Mouse (Mus musculus) intestine, postnatal 0 days (tissue): Measurements from ENCODE around the gene Nedd9. TPM values are rescaled to one million over a fixed set of nuclear protein-coding genes. Genes with fewer than 3 reads are reported as not detected.

Experiments used
- ATAC-seq: fragments of 200-750 bp; cut with Nextera tagmentation; 2 replicates; pipeline ENCODE4 v1.8.0; 2017; ENCODE audit warnings: mild to moderate bottlenecking, moderate TSS enrichment, moderate library complexity
- H3K27ac ChIP-seq: fragments of 300-500 bp; sonication (generic); 2 replicates; pipeline ENCODE4 v1.5.1; 2014; ENCODE audit warnings: mild to moderate bottlenecking, low read depth, low read length, moderate library complexity
- H3K27me3 ChIP-seq: fragments of 300-500 bp; sonication (generic); replicated peaks from 2 replicates; pipeline ENCODE4 v1.6.1; 2014; ENCODE audit warnings: low read length, mixed read lengths; ENCODE audit not compliant: control insufficient read depth, insufficient read depth
- H3K36me3 ChIP-seq: fragments of 300-500 bp; sonication (generic); 2 replicates; pipeline ENCODE4 v1.6.1; 2014; ENCODE audit warnings: mild to moderate bottlenecking, moderate library complexity; ENCODE audit not compliant: control insufficient read depth, insufficient read depth
- H3K4me1 ChIP-seq: fragments of 300-500 bp; sonication (generic); replicated peaks from 2 replicates; pipeline ENCODE4 v1.6.1; 2014; ENCODE audit warnings: antibody characterized with exemption, low read length, mixed read lengths; ENCODE audit not compliant: control insufficient read depth, insufficient read depth
- H3K4me2 ChIP-seq: fragments of 300-500 bp; sonication (generic); replicated peaks from 2 replicates; pipeline ENCODE4 v1.6.1; 2014; ENCODE audit warnings: low read depth, mild to moderate bottlenecking, moderate library complexity
- H3K4me3 ChIP-seq: fragments of 300-500 bp; sonication (generic); 2 replicates; pipeline ENCODE4 v1.5.1; 2014; ENCODE audit warnings: low read depth, low read length
- H3K9ac ChIP-seq: fragments of 300-500 bp; sonication (generic); 2 replicates; pipeline ENCODE4 v1.6.1; 2014; ENCODE audit warnings: mild to moderate bottlenecking, low read depth, low read length
- H3K9me3 ChIP-seq: fragments of 300-500 bp; sonication (generic); 2 replicates; pipeline ENCODE4 v1.6.1; 2016; ENCODE audit warnings: mixed run types; ENCODE audit not compliant: control insufficient read depth
- CTCF ChIP-seq: sonication (generic); IDR thresholded peaks from 2 replicates; pipeline ENCODE4 v1.5.1; 2016; ENCODE audit warnings: low read depth, mild to moderate bottlenecking, control low read depth, antibody characterized with exemption, moderate library complexity
- WGBS: fragments of 180-500 bp; shearing (Covaris S2); extraction: QIAGEN DNeasy Blood & Tissue Kit; methylation state at CpG from one replicate; pipeline ENCODE4 v1.1.7; 2014; 5-methylcytosine and 5-hydroxymethylcytosine counted together
- polyA plus RNA-seq: library from polyadenylated mRNA; unstranded; fragments of >200 nt; fragmentation: Nextera tagmentation; extraction: Ambion mirVana; gene quantifications from 2 replicates; pipeline ENCODE4 v1.2.1, GENCODE M21; 2015

The Nedd9 gene
- polyA plus RNA-seq, 1 experiment from 2014 or later = 17.6 TPM

DNA sequence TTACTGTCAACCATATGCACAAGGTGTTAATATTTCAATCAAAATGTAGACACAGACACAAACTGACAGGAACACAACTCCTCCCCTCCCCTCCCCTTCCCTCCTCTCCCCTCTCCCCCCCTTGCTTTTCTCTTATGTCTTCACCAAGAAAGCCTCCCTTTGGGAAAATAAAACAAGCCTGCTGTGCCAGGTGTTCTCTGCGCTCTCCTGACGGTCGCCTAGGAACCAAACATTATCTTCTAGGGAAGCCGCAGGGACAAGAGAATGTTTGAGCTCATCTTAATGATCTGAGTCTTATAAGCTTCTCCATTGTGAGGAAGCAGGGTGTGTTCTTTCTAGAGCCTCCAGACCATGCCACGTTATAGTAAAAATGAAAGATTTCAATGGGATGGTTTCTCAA lies 108.7 kb downstream of the Nedd9 start:
- Histone ChIP-seq H3K9ac (no peak overlapping the region), H3K9me3 (no peaks in the 10 kb centered on the region), H3K36me3 (no peaks in the 10 kb centered on the region), H3K4me2 (no peak overlapping the region), H3K27ac (no peak overlapping the region), H3K4me3 (no peak overlapping the region), H3K4me1 (no peaks in the 10 kb centered on the region), H3K27me3 (no peaks in the 10 kb centered on the region)
- TF ChIP-seq CTCF = no peak
- 71% methylated on average over 5 of the region's 5 CpGs for WGBS
- no peak for ATAC-seq

DNA sequence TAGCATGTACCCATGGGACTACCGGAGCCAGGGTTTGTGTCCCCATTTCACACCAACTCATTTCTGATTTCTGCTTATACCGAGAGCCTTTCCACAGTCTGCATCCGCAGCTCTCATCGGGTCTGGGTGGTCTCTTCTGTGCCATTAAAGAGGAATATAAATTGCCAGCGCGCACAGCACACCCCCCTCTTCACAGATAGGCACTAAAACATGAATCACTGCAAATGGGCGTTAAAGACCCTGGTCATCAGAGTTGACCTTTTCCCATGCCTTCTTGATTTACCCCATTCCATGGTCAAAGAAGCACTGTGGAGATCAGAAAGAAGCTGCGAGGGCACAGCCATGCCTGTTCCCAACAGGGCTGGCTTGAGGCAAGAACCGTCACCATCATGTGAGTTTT lies 109.3 kb downstream of the Nedd9 start:
- Histone ChIP-seq H3K4me1 (no peaks in the 10 kb centered on the region), H3K9me3 (no peaks in the 10 kb centered on the region), H3K27me3 (no peaks in the 10 kb centered on the region), H3K4me2 (no peak overlapping the region), H3K9ac (no peak overlapping the region), H3K36me3 (no peaks in the 10 kb centered on the region), H3K27ac (no peak overlapping the region), H3K4me3 (no peak overlapping the region)
- 81% methylated on average over 9 of the region's 9 CpGs for WGBS
- TF ChIP-seq CTCF = no peak
- no peak for ATAC-seq

DNA sequence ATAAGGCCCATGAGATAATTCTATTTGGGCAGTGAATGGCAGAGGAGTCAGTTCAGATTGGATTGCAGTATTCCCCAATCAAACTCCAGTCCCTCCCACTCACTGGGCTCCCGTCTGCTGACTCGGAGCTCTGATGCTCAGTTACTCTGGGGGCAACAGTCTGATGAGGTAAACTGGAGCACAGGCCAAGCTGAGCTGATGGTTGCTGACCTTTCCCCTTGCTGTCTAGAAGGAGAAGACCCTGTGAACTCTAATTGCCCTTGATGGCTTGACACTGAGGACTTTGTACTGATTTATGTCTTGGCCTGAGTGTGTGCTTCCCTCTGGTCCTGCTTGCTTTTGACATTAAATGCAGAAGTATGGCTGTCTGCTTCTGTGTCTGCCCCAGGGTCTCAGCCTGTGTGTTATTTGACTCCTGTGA lies 110.1 kb downstream of the Nedd9 start:
- Histone ChIP-seq H3K9ac (no peak overlapping the region), H3K4me1 (no peaks in the 10 kb centered on the region; the same call in 1 of the 2 replicates), H3K36me3 (no peaks in the 10 kb centered on the region), H3K4me3 (no peak overlapping the region), H3K4me2 (no peak overlapping the region), H3K9me3 (no peaks in the 10 kb centered on the region), H3K27me3 (no peaks in the 10 kb centered on the region), H3K27ac (no peak overlapping the region)
- 70% methylated on average over 2 of the region's 2 CpGs for WGBS
- no peak for ATAC-seq
- TF ChIP-seq CTCF = no peak

GRCm38 (mm10) chr13:41376111-41376510 lies 111.1 kb downstream of the Nedd9 start:
- Histone ChIP-seq H3K9ac (no peak overlapping the region), H3K36me3 (no peaks in the 10 kb centered on the region), H3K27me3 (no peaks in the 10 kb centered on the region), H3K9me3 (no peaks in the 10 kb centered on the region), H3K4me1 (no peaks in the 10 kb centered on the region; the same call in 1 of the 2 replicates), H3K4me3 (no peak overlapping the region), H3K4me2 (no peak overlapping the region), H3K27ac (no peak overlapping the region)
- WGBS = 84% methylated on average over 4 of the region's 4 CpGs
- ATAC-seq = no peak
- no peak for TF ChIP-seq CTCF

DNA sequence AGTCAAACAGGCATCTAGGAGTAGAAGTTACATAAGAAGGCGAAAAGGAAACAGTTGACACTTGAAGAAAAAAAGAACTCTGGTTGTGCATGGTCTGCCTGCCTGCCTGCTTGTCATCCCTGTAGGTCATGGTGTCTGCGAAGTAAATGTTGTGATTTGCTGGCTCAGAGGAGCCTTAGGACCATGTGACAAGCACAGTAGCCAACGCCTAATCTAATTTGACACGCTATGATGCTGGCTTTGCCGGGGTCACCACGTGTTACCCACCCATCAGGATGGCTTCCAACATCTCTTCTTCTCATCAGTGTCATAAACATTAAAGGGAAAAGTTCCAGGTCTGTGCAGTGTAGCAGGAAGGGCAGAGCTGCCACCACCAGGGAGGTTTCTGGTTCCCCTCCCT lies 111.5 kb downstream of the Nedd9 start:
- H3K9me3 ChIP-seq = no peaks in the 10 kb centered on the region
- H3K27me3 ChIP-seq = no peaks in the 10 kb centered on the region
- no peaks in the 10 kb centered on the region; the same call in 1 of the 2 replicates for H3K4me1 ChIP-seq
- no peak for ATAC-seq
- no peak overlapping the region for H3K27ac ChIP-seq
- no peak for TF ChIP-seq CTCF
- no peak overlapping the region for H3K9ac ChIP-seq
- 79% methylated on average over 6 of the region's 6 CpGs for WGBS
- H3K4me3 ChIP-seq = no peak overlapping the region
- H3K4me2 ChIP-seq = no peak overlapping the region
- no peaks in the 10 kb centered on the region for H3K36me3 ChIP-seq

- no peak for ATAC-seq
- Histone ChIP-seq H3K4me3 (no peak overlapping the region), H3K4me1 (no peaks in the 10 kb centered on the region; the same call in 1 of the 2 replicates), H3K36me3 (no peaks in the 10 kb centered on the region), H3K9me3 (no peaks in the 10 kb centered on the region), H3K4me2 (no peak overlapping the region), H3K27ac (no peak overlapping the region), H3K27me3 (no peaks in the 10 kb centered on the region), H3K9ac (no peak overlapping the region)
- TF ChIP-seq CTCF = no peak
- WGBS = 92% methylated on average over 1 of the region's 1 CpGs
These were observed 112.3 kb downstream of the Nedd9 start for GRCm38 (mm10) chr13:41374886-41375285.
